Mouse (Mus musculus) heart, adult 2 months (tissue): ENCODE measurements around the gene Ccdc115. TPM values are rescaled to one million over a fixed set of nuclear protein-coding genes. Genes with fewer than 3 reads are reported as not detected.
"Not testable (repeated sequence)": the region's sequence is repeated elsewhere in the genome, so short reads cannot be mapped to it uniquely, and the experiment has no call there.

Source experiments
- DNase-seq, 2 experiments: peaks; one replicate each; pipeline ENCODE4 v3.0.0; 2021
- H3K27ac ChIP-seq: fragments of 200-600 bp; 2 replicates; pipeline ENCODE4 v1.8.1; 2022
- H3K27me3 ChIP-seq: fragments of 200-500 bp; 2 replicates; pipeline ENCODE4 v1.6.1; 2012; ENCODE audit warnings: mild to moderate bottlenecking, low read length, inconsistent platforms, mixed read lengths; ENCODE audit not compliant: control insufficient read depth, insufficient read depth
- H3K36me3 ChIP-seq: fragments of 200-500 bp; 2 replicates; pipeline ENCODE4 v1.6.1; 2012; ENCODE audit warnings: low read length, inconsistent platforms; ENCODE audit not compliant: control insufficient read depth, insufficient read depth
- H3K4me1 ChIP-seq: fragments of 200-500 bp; 2 replicates; pipeline ENCODE4 v1.6.1; 2011; ENCODE audit warnings: low read length; ENCODE audit not compliant: control insufficient read depth, insufficient read depth
- H3K4me3 ChIP-seq: fragments of 200-600 bp; 2 replicates; pipeline ENCODE4 v1.8.1; 2022
- H3K79me2 ChIP-seq: fragments of 200-500 bp; replicated peaks from 2 replicates; pipeline ENCODE4 v1.6.1; 2012; ENCODE audit warnings: mild to moderate bottlenecking, inconsistent platforms, low read length, moderate library complexity, mixed read lengths; ENCODE audit not compliant: control insufficient read depth, insufficient read depth
- H3K9ac ChIP-seq: fragments of 200-500 bp; 2 replicates; pipeline ENCODE4 v1.6.1; 2012; ENCODE audit warnings: low read depth, mild to moderate bottlenecking, control low read depth, inconsistent platforms, low read length, mixed read lengths
- CTCF ChIP-seq: fragments of 200-600 bp; IDR thresholded peaks from 2 replicates; pipeline ENCODE4 v1.8.1; 2022; ENCODE audit warnings: antibody characterized with exemption, mild to moderate bottlenecking, moderate library complexity
- EP300 ChIP-seq: fragments of 200-500 bp; IDR thresholded peaks from 2 replicates; pipeline ENCODE4 v1.6.1; 2011; ENCODE audit warnings: low read depth, low read length, control low read depth; ENCODE audit not compliant: insufficient read depth
- POLR2A ChIP-seq: fragments of 200-500 bp; IDR thresholded peaks from 2 replicates; pipeline ENCODE4 v1.6.1; 2011; ENCODE audit warnings: mild to moderate bottlenecking, low read depth, low read length, control low read depth; ENCODE audit not compliant: insufficient read depth
- WGBS: fragments of 180-500 bp; shearing (Covaris S2); methylation state at CpG from one replicate; pipeline ENCODE4 v1.1.7; 2018; 5-methylcytosine and 5-hydroxymethylcytosine counted together
- intact Hi-C: fragments of 180-260 bp; cut with DNase I; formaldehyde crosslinking; loops from one replicate; pipeline ENCODE4 v1.15.1; 2025
- polyA plus RNA-seq: library from polyadenylated mRNA; depleted of rRNA; stranded (reverse); fragments of >200 nt; gene quantifications from 2 replicates; pipeline ENCODE4 v1.2.3, GENCODE M21; 2012
- total RNA-seq, 2 experiments: library from RNA; stranded (reverse); gene quantifications; 2 replicates each; pipeline ENCODE4 v1.2.3; 2021

Gene Ccdc115
- total and polyA plus RNA-seq, 3 experiments = 15.1 to 15.5 (median 15.2) TPM

- Histone ChIP-seq H3K27ac (no peak overlapping the region), H3K27me3 (no peaks in the 10 kb centered on the region), H3K36me3 (no peaks in the 10 kb centered on the region), H3K4me1 (no peaks in the 10 kb centered on the region), H3K9ac (no peak overlapping the region), H3K79me2 (no peaks in the 10 kb centered on the region), H3K4me3 (no peak overlapping the region)
- TF ChIP-seq EP300 = no peak
- no peak for TF ChIP-seq CTCF
- TF ChIP-seq POLR2A = no peak
- intact Hi-C loops = no loop called here
- no peak for DNase-seq
- 94% methylated on average over 6 of the region's 6 CpGs for WGBS
Measured at GRCm38 (mm10) chr1:34443124-34443523, 3.7 kb upstream of the Ccdc115 start.

GRCm38 (mm10) chr1:34439961-34440630 lies 624 bp upstream of the Ccdc115 start:
- TF ChIP-seq POLR2A (no peak), CTCF (peak; percentile 62), EP300 (no peak)
- Histone ChIP-seq H3K27me3 (no peaks in the 10 kb centered on the region), H3K9ac (peak overlapping the region; percentile 71), H3K36me3 (no peaks in the 10 kb centered on the region), H3K27ac (peak overlapping the region; percentile 96), H3K4me3 (peak overlapping the region; percentile 69), H3K79me2 (no peaks in the 10 kb centered on the region), H3K4me1 (no peaks in the 10 kb centered on the region)
- no peak for DNase-seq
- intact Hi-C loops = loop anchor here (2.0 to 10.0 kb wide), 2 partner anchors 19 to 435 kb away; partner anchors contain the start of gene Ptpn18
- WGBS = 5% methylated on average over 31 of the region's 31 CpGs

GRCm38 (mm10) chr1:34438381-34439051 lies 956 bp downstream of the Ccdc115 start:
- WGBS = 34% methylated on average over 18 of the region's 20 CpGs
- intact Hi-C loops = loop anchor here (10.0 kb wide), 1 partner anchor 434 kb away; no protein-coding TSS in a partner anchor
- no peak overlapping the region for H3K27ac ChIP-seq
- TF ChIP-seq EP300 (no peak), CTCF (no peak), POLR2A (no peak)
- peaks cover 4% of the 10 kb centered on the region for H3K4me1 ChIP-seq
- no peaks in the 10 kb centered on the region for H3K36me3 ChIP-seq
- no peak for DNase-seq
- H3K27me3 ChIP-seq = no peaks in the 10 kb centered on the region
- no peak overlapping the region for H3K9ac ChIP-seq
- peak overlapping the region; percentile 69 for H3K4me3 ChIP-seq
- no peaks in the 10 kb centered on the region for H3K79me2 ChIP-seq

GRCm38 (mm10) chr1:34437366-34437765 lies 2.1 kb downstream of the Ccdc115 start:
- not testable (repeated sequence) for H3K79me2 ChIP-seq, H3K4me1 ChIP-seq, H3K9ac ChIP-seq, H3K4me3 ChIP-seq, H3K27me3 ChIP-seq, H3K36me3 ChIP-seq, DNase-seq, H3K27ac ChIP-seq
- WGBS = 91% methylated on average over 8 of the region's 8 CpGs
- intact Hi-C loops = loop anchor here (10.0 kb wide), 1 partner anchor 433 kb away; no protein-coding TSS in a partner anchor

- peaks cover 4% of the 10 kb centered on the region for H3K4me1 ChIP-seq
- H3K4me3 ChIP-seq = no peak overlapping the region
- H3K79me2 ChIP-seq = no peaks in the 10 kb centered on the region
- H3K9ac ChIP-seq = no peak overlapping the region
- intact Hi-C loops = loop anchor here (10.0 kb wide), 1 partner anchor 432 kb away; no protein-coding TSS in a partner anchor
- 91% methylated on average over 3 of the region's 3 CpGs for WGBS
- H3K27me3 ChIP-seq = no peaks in the 10 kb centered on the region
- TF ChIP-seq EP300 (no peak), POLR2A (no peak), CTCF (no peak)
- H3K27ac ChIP-seq = no peak overlapping the region
- DNase-seq = no peak
- H3K36me3 ChIP-seq = no peaks in the 10 kb centered on the region
Measured at GRCm38 (mm10) chr1:34436374-34436773, 3.1 kb downstream of the Ccdc115 start.
